Mouse (Mus musculus) embryonic facial prominence, embryonic 11.5 days (tissue): ENCODE measurements around the gene Abcg4. TPM values are rescaled to one million over a fixed set of nuclear protein-coding genes. Genes with fewer than 3 reads are reported as not detected.

Experiments
- ATAC-seq: fragments of 200-750 bp; cut with Nextera tagmentation; replicated peaks from 2 replicates; pipeline ENCODE4 v1.8.0; 2017; ENCODE audit warnings: low read depth; ENCODE audit not compliant: insufficient number of reproducible peaks, low FRiP score, low TSS enrichment
- DNase-seq: peaks from one replicate; pipeline ENCODE4 v3.0.0-alpha.2; 2015; ENCODE audit warnings: low spot score
- H3K27ac ChIP-seq: fragments of 300-500 bp; sonication (generic); replicated peaks from 2 replicates; pipeline ENCODE4 v1.5.1; 2014; ENCODE audit warnings: mild to moderate bottlenecking, low read depth, low read length, control low read depth
- H3K27me3 ChIP-seq: fragments of 300-500 bp; sonication (generic); 2 replicates; pipeline ENCODE4 v1.6.1; 2014; ENCODE audit warnings: mild to moderate bottlenecking, low read length, moderate library complexity, mixed read lengths; ENCODE audit not compliant: control insufficient read depth, insufficient read depth
- H3K36me3 ChIP-seq: fragments of 300-500 bp; sonication (generic); replicated peaks from 2 replicates; pipeline ENCODE4 v1.6.1; 2014; ENCODE audit warnings: low read depth, mild to moderate bottlenecking, low read length, moderate library complexity, mixed read lengths; ENCODE audit not compliant: control insufficient read depth, insufficient read depth
- H3K4me1 ChIP-seq: fragments of 300-500 bp; sonication (generic); 2 replicates; pipeline ENCODE4 v1.6.1; 2014; ENCODE audit warnings: low read length, mixed read lengths; ENCODE audit not compliant: control insufficient read depth, insufficient read depth
- H3K4me2 ChIP-seq: fragments of 300-500 bp; sonication (generic); 2 replicates; pipeline ENCODE4 v1.6.1; 2014; ENCODE audit warnings: low read depth, mild to moderate bottlenecking, control low read depth, low read length, moderate library complexity
- H3K4me3 ChIP-seq: fragments of 300-500 bp; sonication (generic); 2 replicates; pipeline ENCODE4 v1.5.1; 2014; ENCODE audit warnings: low read depth, low read length, control low read depth
- H3K9ac ChIP-seq: fragments of 300-500 bp; sonication (generic); replicated peaks from 2 replicates; pipeline ENCODE4 v1.6.1; 2014; ENCODE audit warnings: mild to moderate bottlenecking, control low read depth, low read length
- H3K9me3 ChIP-seq: fragments of 300-500 bp; sonication (generic); replicated peaks from 2 replicates; pipeline ENCODE4 v1.6.1; 2016; ENCODE audit warnings: mild to moderate bottlenecking, low read length, inconsistent platforms, mixed read lengths; ENCODE audit not compliant: control insufficient read depth
- WGBS: fragments of 180-500 bp; shearing (Covaris S2); extraction: QIAGEN DNeasy Blood & Tissue Kit; methylation state at CpG from one replicate; pipeline ENCODE4 v1.1.7; 2014; 5-methylcytosine and 5-hydroxymethylcytosine counted together
- polyA plus RNA-seq: library from polyadenylated mRNA; unstranded; fragments of >200 nt; fragmentation: Nextera tagmentation; extraction: Ambion mirVana; gene quantifications from 2 replicates; pipeline ENCODE4 v1.2.1, GENCODE M21; 2014

Abcg4 gene
- polyA plus RNA-seq, 1 experiment from 2014 or later: 1.6 TPM

- no peaks in the 10 kb centered on the region for H3K9me3 ChIP-seq
- no peaks in the 10 kb centered on the region for H3K36me3 ChIP-seq
- no peak overlapping the region for H3K9ac ChIP-seq
- no peak for ATAC-seq
- WGBS: 7% methylated on average over 6 of the region's 6 CpGs
- H3K4me2 ChIP-seq: no peak overlapping the region
- no peaks in the 10 kb centered on the region; the same call in 1 of the 2 replicates for H3K4me1 ChIP-seq
- H3K4me3 ChIP-seq: no peak overlapping the region
- no peak overlapping the region for H3K27ac ChIP-seq
- no peak for DNase-seq
- peaks cover 7% of the 10 kb centered on the region for H3K27me3 ChIP-seq
Measured at GRCm38 (mm10) chr9:44286256-44286850, 2.1 kb downstream of the Abcg4 start.

GRCm38 (mm10) chr9:44283183-44283582 is 5.2 kb downstream of the Abcg4 start:
- WGBS: 66% methylated on average over 5 of the region's 5 CpGs
- Histone ChIP-seq H3K4me3 (no peak overlapping the region), H3K27ac (no peak overlapping the region), H3K27me3 (peaks cover 5% of the 10 kb centered on the region), H3K9me3 (no peaks in the 10 kb centered on the region), H3K9ac (no peak overlapping the region), H3K4me1 (no peaks in the 10 kb centered on the region), H3K4me2 (no peak overlapping the region), H3K36me3 (no peaks in the 10 kb centered on the region)
- ATAC-seq (no peak), DNase-seq (no peak)

GRCm38 (mm10) chr9:44269973-44270372 is 18.4 kb downstream of the Abcg4 start:
- no peaks in the 10 kb centered on the region for H3K27me3 ChIP-seq
- WGBS: 70% methylated on average over 4 of the region's 4 CpGs
- H3K4me2 ChIP-seq: no peak overlapping the region

GRCm38 (mm10) chr9:44269077-44269476 is 19.3 kb downstream of the Abcg4 start:
- Histone ChIP-seq H3K9ac (no peak overlapping the region), H3K9me3 (no peaks in the 10 kb centered on the region), H3K4me3 (no peak overlapping the region), H3K27ac (no peak overlapping the region), H3K4me1 (no peaks in the 10 kb centered on the region), H3K27me3 (no peaks in the 10 kb centered on the region), H3K36me3 (no peaks in the 10 kb centered on the region), H3K4me2 (no peak overlapping the region)
- ATAC-seq (no peak), DNase-seq (no peak)
- 84% methylated on average over 3 of the region's 3 CpGs for WGBS

More at GRCm38 (mm10) chr9:44269973-44270372, 18.4 kb downstream of the Abcg4 start:
- H3K27ac ChIP-seq: no peak overlapping the region
- no peaks in the 10 kb centered on the region for H3K4me1 ChIP-seq
- no peak overlapping the region for H3K9ac ChIP-seq
- no peak overlapping the region for H3K4me3 ChIP-seq
- ATAC-seq: no peak
- H3K9me3 ChIP-seq: no peaks in the 10 kb centered on the region
- no peaks in the 10 kb centered on the region for H3K36me3 ChIP-seq
- DNase-seq: no peak

- WGBS: 81% methylated on average over 6 of the region's 6 CpGs
- H3K4me1 ChIP-seq: no peaks in the 10 kb centered on the region
- H3K36me3 ChIP-seq: no peaks in the 10 kb centered on the region
- peak within 1 kb of the TSS; percentile 48 for H3K4me3 ChIP-seq
- no peaks in the 10 kb centered on the region for H3K27me3 ChIP-seq
- H3K9me3 ChIP-seq: no peaks in the 10 kb centered on the region
- DNase-seq (no peak), ATAC-seq (no peak)
- H3K9ac ChIP-seq: peak within 1 kb of the TSS; percentile 87
- H3K27ac ChIP-seq: no peak within 1 kb of the TSS
- peak within 1 kb of the TSS; percentile 85 for H3K4me2 ChIP-seq
Measured at GRCm38 (mm10) chr9:44268432-44268831, 20.0 kb downstream of the Abcg4 start, which contains the start of gene Nlrx1. Nlrx1 (minus strand) TSS chr9:44268599.

- H3K27ac ChIP-seq: no peak overlapping the region
- DNase-seq: peak; percentile 83
- peak; percentile 65 for ATAC-seq
- H3K27me3 ChIP-seq: no peaks in the 10 kb centered on the region
- H3K4me1 ChIP-seq: no peaks in the 10 kb centered on the region
- H3K36me3 ChIP-seq: no peaks in the 10 kb centered on the region
- peak overlapping the region; percentile 87 for H3K9ac ChIP-seq
- WGBS: 6% methylated on average over 27 of the region's 28 CpGs
- no peaks in the 10 kb centered on the region for H3K9me3 ChIP-seq
- peak overlapping the region; percentile 48 for H3K4me3 ChIP-seq
- peak overlapping the region; percentile 85 for H3K4me2 ChIP-seq
Measured at GRCm38 (mm10) chr9:44268027-44268360, 20.4 kb downstream of the Abcg4 start.

GRCm38 (mm10) chr9:44267319-44268026 is 20.9 kb downstream of the Abcg4 start:
- Histone ChIP-seq H3K27me3 (no peaks in the 10 kb centered on the region), H3K36me3 (no peaks in the 10 kb centered on the region), H3K4me2 (peak overlapping the region; percentile 85), H3K4me1 (no peaks in the 10 kb centered on the region), H3K9me3 (no peaks in the 10 kb centered on the region), H3K4me3 (peak overlapping the region; percentile 48), H3K9ac (peak overlapping the region; percentile 87), H3K27ac (no peak overlapping the region)
- 12% methylated on average over 21 of the region's 23 CpGs for WGBS
- ATAC-seq (no peak), DNase-seq (peak; percentile 21)

GRCm38 (mm10) chr9:44266478-44267226 is 21.8 kb downstream of the Abcg4 start:
- Histone ChIP-seq H3K4me2 (no peak overlapping the region), H3K9me3 (no peaks in the 10 kb centered on the region), H3K27me3 (no peaks in the 10 kb centered on the region), H3K27ac (no peak overlapping the region), H3K4me1 (no peaks in the 10 kb centered on the region), H3K4me3 (no peak overlapping the region), H3K36me3 (no peaks in the 10 kb centered on the region), H3K9ac (no peak overlapping the region; the same call in 1 of the 2 replicates)
- DNase-seq (no peak), ATAC-seq (no peak)
- 74% methylated on average over 8 of the region's 8 CpGs for WGBS
